Mouse (Mus musculus): ENCODE results near the gene Alkbh3.

- no peak for TF ChIP-seq HCFC1 (IDR thresholded peaks at IDR 0.05; ENCODE audit: borderline replicate concordance, insufficient read depth, low read length)
- TF ChIP-seq CHD2 (IDR thresholded peaks at IDR 0.05; ENCODE audit: low read depth, low read length): no peak
- TF ChIP-seq MAFK (IDR thresholded peaks at IDR 0.05; ENCODE audit: insufficient read depth, low read depth, low read length): no peak
Observed at GRCm38 (mm10) chr2:94030602-94031001, 20.0 kb upstream of the Alkbh3 start.
